ENCODE assay signal across 8 mouse cellular contexts in genomic region chr19:53040164-53041132, GRCm38 (mm10). TPM values are rescaled to one million over a fixed set of nuclear protein-coding genes. Genes with fewer than 3 reads are reported as not detected.
DNase-seq lines count a peak whose midpoint lies in the region; ATAC-seq and TF ChIP-seq lines count a peak whose summit lies in the region.

TSS of gene Xpnpep1 (minus strand) at chr19:53040214.

- ATAC-seq in frontal cortex, adult (ENCODE audit: low TSS enrichment) = no peak
- ATAC-seq in hindbrain, embryonic 15.5 days (ENCODE audit: low FRiP score, low read depth) = no peak
- no peak for ATAC-seq in limb, embryonic 15.5 days (ENCODE audit: insufficient number of reproducible peaks, low FRiP score, low TSS enrichment, low read depth)
- no peak for ATAC-seq in midbrain, postnatal 0 days (ENCODE audit: low FRiP score)
- ATAC-seq in cerebellum, adult (ENCODE audit: insufficient number of reproducible peaks, low FRiP score, low TSS enrichment) = no peak

- H3K4me1 ChIP-seq in hindbrain, embryonic 15.5 days (replicated peaks) = peaks cover 12% of the 10 kb centered on the region
- peaks cover 28% of the 10 kb centered on the region for H3K4me1 ChIP-seq in limb, embryonic 15.5 days
- peaks cover 8% of the 10 kb centered on the region for H3K4me1 ChIP-seq in midbrain, postnatal 0 days (ENCODE audit: insufficient read depth, low read length)

- peak within 1 kb of the TSS; percentile 95 for H3K27ac ChIP-seq in gastrocnemius, adult 2 months
- H3K27ac ChIP-seq in hindbrain, embryonic 15.5 days (replicated peaks) = peak within 1 kb of the TSS; percentile 83
- H3K27ac ChIP-seq in limb, embryonic 15.5 days = peak within 1 kb of the TSS; percentile 88; the same call in 1 of the 2 replicates
- peak within 1 kb of the TSS; percentile 69 for H3K27ac ChIP-seq in midbrain, postnatal 0 days (ENCODE audit: low read depth, low read length)

- 88% methylated on average over 23 of the region's 23 CpGs for WGBS in hindbrain, embryonic 15.5 days
- WGBS in limb, embryonic 15.5 days = 70% methylated on average over 23 of the region's 23 CpGs
- 88% methylated on average over 23 of the region's 23 CpGs for WGBS in midbrain, postnatal 0 days

- no peak for TF ChIP-seq CTCF in gastrocnemius, adult 2 months (IDR thresholded peaks at IDR 0.05)
- TF ChIP-seq CTCF in midbrain, postnatal 0 days (IDR thresholded peaks at IDR 0.05) = no peak

- H3K36me3 ChIP-seq in hindbrain, embryonic 15.5 days = no peaks in the 10 kb centered on the region
- H3K36me3 ChIP-seq in limb, embryonic 15.5 days = no peaks in the 10 kb centered on the region
- H3K36me3 ChIP-seq in midbrain, postnatal 0 days (ENCODE audit: insufficient read depth, low read length) = no peaks in the 10 kb centered on the region

- DNase-seq in frontal cortex, adult 2 months (ENCODE audit: extremely low spot score in 1 of 2, low spot score in 1 of 2) = peak; percentile 21 to 55
- DNase-seq in adrenal gland, postnatal 10 days = no peak
- peak; percentile 16 for DNase-seq in gastrocnemius, adult 2 months
- no peak for DNase-seq in midbrain, postnatal 0 days (ENCODE audit: low spot score)

- intact Hi-C loops in gastrocnemius, adult 2 months (cut with DNase I) = no loop called here

- peak within 1 kb of the TSS; percentile 91 for H3K4me3 ChIP-seq in gastrocnemius, adult 2 months
- H3K4me3 ChIP-seq in hindbrain, embryonic 15.5 days = peak within 1 kb of the TSS; percentile 76
- peak within 1 kb of the TSS; percentile 72 for H3K4me3 ChIP-seq in limb, embryonic 15.5 days
- peak within 1 kb of the TSS; percentile 85 for H3K4me3 ChIP-seq in midbrain, postnatal 0 days (ENCODE audit: low read depth, low read length)

- peak within 1 kb of the TSS; percentile 88 for H3K4me2 ChIP-seq in hindbrain, embryonic 15.5 days
- peak within 1 kb of the TSS; percentile 62 for H3K4me2 ChIP-seq in limb, embryonic 15.5 days
- peak within 1 kb of the TSS; percentile 61 for H3K4me2 ChIP-seq in midbrain, postnatal 0 days (ENCODE audit: low read depth, low read length, poor library complexity, severe bottlenecking)

- H3K27me3 ChIP-seq in hindbrain, embryonic 15.5 days = no peaks in the 10 kb centered on the region
- no peaks in the 10 kb centered on the region for H3K27me3 ChIP-seq in limb, embryonic 15.5 days
- no peaks in the 10 kb centered on the region for H3K27me3 ChIP-seq in midbrain, postnatal 0 days (ENCODE audit: insufficient read depth, low read length)

- H3K9ac ChIP-seq in hindbrain, embryonic 15.5 days = peak within 1 kb of the TSS; percentile 29; the same call in 1 of the 2 replicates
- H3K9ac ChIP-seq in limb, embryonic 15.5 days = peak within 1 kb of the TSS; percentile 26; the same call in 1 of the 2 replicates
- no peak within 1 kb of the TSS for H3K9ac ChIP-seq in midbrain, postnatal 0 days (replicated peaks; ENCODE audit: low read length, poor library complexity, severe bottlenecking)

- no peaks in the 10 kb centered on the region for H3K9me3 ChIP-seq in hindbrain, embryonic 15.5 days
- H3K9me3 ChIP-seq in limb, embryonic 15.5 days = no peaks in the 10 kb centered on the region
- no peaks in the 10 kb centered on the region for H3K9me3 ChIP-seq in midbrain, postnatal 0 days (ENCODE audit: low read length)

RNA-seq across cellular contexts. Expression of gene Xpnpep1, which starts in this region (rescaled TPM):
- 59.1 and 59.3 TPM in 2 replicates for polyA plus RNA-seq in frontal cortex, adult 2 months (2012; rRNA removed)
- total RNA-seq in adrenal gland, postnatal 10 days (2021) = 100 to 1,000 TPM; 103 to 105 TPM
- 10 to 100 TPM; 41.9 to 48.9 TPM for total RNA-seq in gastrocnemius, adult 2 months (2021)
- 114 and 121 TPM in 2 replicates for polyA plus RNA-seq in hindbrain, embryonic 15.5 days (2015; fragmentation: Nextera tagmentation; extraction: Ambion mirVana)
- 144 and 161 TPM in 2 replicates for polyA plus RNA-seq in limb, embryonic 15.5 days (2015; fragmentation: Nextera tagmentation; extraction: Ambion mirVana)
- total RNA-seq in midbrain, postnatal 0 days (2014; rRNA removed) = 74.8 and 91.0 TPM in 2 replicates
- polyA plus RNA-seq in midbrain, postnatal 0 days (2015; fragmentation: Nextera tagmentation; extraction: Ambion mirVana) = 108 and 110 TPM in 2 replicates

Comparison
In these comparisons a context has a peak if more than half of its experiments do, and no peak if none do; other contexts are left out.
1. DNase-seq: peak in frontal cortex, adult 2 months (2 of 2) and gastrocnemius, adult 2 months (single experiment); none in adrenal gland, postnatal 10 days (single experiment) and midbrain, postnatal 0 days (single experiment).
2. Peak in every context shown above with its lines, with median percentiles within 50 percentile points of each other: H3K27ac ChIP-seq, H3K4me3 ChIP-seq and H3K4me2 ChIP-seq.